Mouse (Mus musculus) E14TG2a.4 (cell line): ENCODE results near the gene Myoz1.

ENCODE experiments used
- CTCF ChIP-seq: conservative IDR thresholded peaks from 2 replicates; pipeline ENCODE4 v1.5.1; 2014; ENCODE audit warnings: low read length
- NANOG ChIP-seq: IDR thresholded peaks from 2 replicates; pipeline ENCODE4 v1.6.1; 2014; ENCODE audit warnings: borderline replicate concordance, low read length, mixed read lengths
- POU5F1 ChIP-seq: IDR thresholded peaks from 2 replicates; pipeline ENCODE4 v1.6.1; 2014; ENCODE audit warnings: low read length, borderline replicate concordance

DNA sequence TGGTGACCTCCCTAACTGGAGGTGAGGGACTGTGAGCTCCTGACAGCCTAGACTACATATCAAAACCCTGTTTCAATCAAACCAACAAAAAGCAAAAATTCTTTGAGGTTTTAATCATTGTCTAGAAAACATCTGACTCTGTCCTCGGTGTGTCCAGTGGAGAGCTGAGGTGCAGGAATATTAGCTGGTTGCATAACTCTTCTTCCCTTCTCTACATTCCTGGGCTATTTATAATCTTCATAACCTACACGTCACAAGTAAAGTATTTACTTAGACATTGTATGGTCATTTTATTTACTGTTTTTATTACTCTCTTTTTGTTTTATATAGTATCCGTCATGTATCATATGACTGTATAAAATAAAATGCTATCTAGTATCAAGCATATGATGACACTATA, 46.8 kb downstream of the Myoz1 start:
- no peak for TF ChIP-seq CTCF
- no peak for TF ChIP-seq POU5F1
- no peak for TF ChIP-seq NANOG
